Mouse (Mus musculus): Measurements from ENCODE around the gene Foxc2.

Foxc2 gene

GRCm38 (mm10) chr8:121148573-121149083, 32.7 kb downstream of the Foxc2 start:
- no peak for DNase-seq (ENCODE audit: low spot score in 2 of 2)

- no peak for DNase-seq (ENCODE audit: low spot score in 2 of 2)
Observed at GRCm38 (mm10) chr8:121152394-121152793, 36.4 kb downstream of the Foxc2 start.

GRCm38 (mm10) chr8:121156990-121157491, 41.1 kb downstream of the Foxc2 start:
- DNase-seq (ENCODE audit: low spot score in 2 of 2), result no peak

- no peak for DNase-seq (ENCODE audit: low spot score in 2 of 2)
Observed at GRCm38 (mm10) chr8:121158812-121159211, 42.8 kb downstream of the Foxc2 start.

- no peak for DNase-seq (ENCODE audit: low spot score in 2 of 2)
Observed at GRCm38 (mm10) chr8:121161437-121161836, 45.5 kb downstream of the Foxc2 start.

GRCm38 (mm10) chr8:121162413-121162812, 46.4 kb downstream of the Foxc2 start:
- DNase-seq (ENCODE audit: low spot score in 2 of 2), result no peak

GRCm38 (mm10) chr8:121162906-121163695, 47.1 kb downstream of the Foxc2 start:
- DNase-seq (ENCODE audit: low spot score in 2 of 2), result no peak

- no peak for DNase-seq (ENCODE audit: low spot score in 2 of 2)
Observed at GRCm38 (mm10) chr8:121164017-121164469, 48.1 kb downstream of the Foxc2 start.

- DNase-seq (ENCODE audit: low spot score in 2 of 2), result no peak
Observed at GRCm38 (mm10) chr8:121168033-121168432, 52.1 kb downstream of the Foxc2 start.

All from right cerebral cortex, postnatal 36 days (tissue).